Mouse (Mus musculus) liver, postnatal 0 days (tissue): ENCODE measurements around the gene Dyx1c1. TPM values are rescaled to one million over a fixed set of nuclear protein-coding genes. Genes with fewer than 3 reads are reported as not detected.

Experiments used
- ATAC-seq: fragments of 200-750 bp; cut with Nextera tagmentation; 2 replicates; pipeline ENCODE4 v1.8.0; 2017; ENCODE audit warnings: mild to moderate bottlenecking, moderate library complexity
- DNase-seq: peaks from one replicate; pipeline ENCODE4 v3.0.0-alpha.2; 2016
- H3K27ac ChIP-seq: fragments of 300-500 bp; sonication (generic); 2 replicates; pipeline ENCODE4 v1.5.1; 2014; ENCODE audit warnings: antibody characterized with exemption, moderate library complexity, mild to moderate bottlenecking, low read depth
- H3K27me3 ChIP-seq: fragments of 300-500 bp; sonication (generic); 2 replicates; pipeline ENCODE4 v1.6.1; 2014; ENCODE audit warnings: low read length, control low read depth, mixed read lengths; ENCODE audit not compliant: insufficient read depth
- H3K36me3 ChIP-seq: fragments of 300-500 bp; sonication (generic); replicated peaks from 2 replicates; pipeline ENCODE4 v1.6.1; 2014; ENCODE audit warnings: mild to moderate bottlenecking, control low read depth, low read length, moderate library complexity, mixed read lengths; ENCODE audit not compliant: insufficient read depth
- H3K4me1 ChIP-seq: fragments of 300-500 bp; sonication (generic); 2 replicates; pipeline ENCODE4 v1.6.1; 2014; ENCODE audit warnings: antibody characterized with exemption, mild to moderate bottlenecking, control low read depth; ENCODE audit not compliant: insufficient read depth
- H3K4me2 ChIP-seq: fragments of 300-500 bp; sonication (generic); 2 replicates; pipeline ENCODE4 v1.6.1; 2014; ENCODE audit warnings: low read depth, mild to moderate bottlenecking, low read length, moderate library complexity, mixed read lengths
- H3K4me3 ChIP-seq: fragments of 300-500 bp; sonication (generic); 2 replicates; pipeline ENCODE4 v1.5.1; 2014; ENCODE audit warnings: low read depth, low read length
- H3K9ac ChIP-seq: fragments of 300-500 bp; sonication (generic); replicated peaks from 2 replicates; pipeline ENCODE4 v1.6.1; 2014; ENCODE audit warnings: mild to moderate bottlenecking, moderate library complexity
- H3K9me3 ChIP-seq: fragments of 300-500 bp; sonication (generic); 2 replicates; pipeline ENCODE4 v1.6.1; 2016; ENCODE audit warnings: mild to moderate bottlenecking, control low read depth, low read length, mixed read lengths
- CTCF ChIP-seq: sonication (generic); IDR thresholded peaks from 2 replicates; pipeline ENCODE4 v1.5.1; 2016; ENCODE audit warnings: antibody characterized with exemption, low read depth
- EP300 ChIP-seq: IDR thresholded peaks from 2 replicates; pipeline ENCODE4 v1.6.1; 2016; ENCODE audit warnings: antibody characterized with exemption, low read depth, mild to moderate bottlenecking
- WGBS: fragments of 180-500 bp; shearing (Covaris S2); extraction: QIAGEN DNeasy Blood & Tissue Kit; methylation state at CpG from one replicate; pipeline ENCODE4 v1.1.7; 2014; ENCODE audit not compliant: insufficient replicate concordance; 5-methylcytosine and 5-hydroxymethylcytosine counted together
- polyA plus RNA-seq: library from polyadenylated mRNA; unstranded; fragments of >200 nt; fragmentation: Nextera tagmentation; extraction: Ambion mirVana; gene quantifications from 2 replicates; pipeline ENCODE4 v1.2.1, GENCODE M21; 2015

The Dyx1c1 gene
- polyA plus RNA-seq: 0.19 and 0.26 TPM in 2 replicates

GRCm38 (mm10) chr9:72958521-72959450 lies at the start of gene Dyx1c1, which contains the start of gene Gm44503:
TSS of gene Dyx1c1 (plus strand) at chr9:72958785.
TSS of gene Gm44503 (plus strand) at chr9:72958852.
- DNase-seq (peak; percentile 81), ATAC-seq (peak; percentile 88)
- Histone ChIP-seq H3K9me3 (no peaks in the 10 kb centered on the region), H3K27me3 (no peaks in the 10 kb centered on the region), H3K27ac (peak within 1 kb of the TSS; percentile 25; the same call in 1 of the 2 replicates), H3K4me1 (peaks cover 8% of the 10 kb centered on the region; the same call in 1 of the 2 replicates), H3K36me3 (no peaks in the 10 kb centered on the region), H3K9ac (peak within 1 kb of the TSS; percentile 55), H3K4me3 (peak within 1 kb of the TSS; percentile 59), H3K4me2 (peak within 1 kb of the TSS; percentile 78)
- 3% methylated on average over 43 of the region's 43 CpGs for WGBS
- TF ChIP-seq EP300 (no peak), CTCF (peak; percentile 26)

- Histone ChIP-seq H3K27ac (no peak overlapping the region), H3K36me3 (no peaks in the 10 kb centered on the region), H3K9me3 (no peaks in the 10 kb centered on the region), H3K9ac (no peak overlapping the region), H3K4me1 (no peaks in the 10 kb centered on the region; the same call in 1 of the 2 replicates), H3K4me2 (no peak overlapping the region), H3K4me3 (no peak overlapping the region), H3K27me3 (no peaks in the 10 kb centered on the region)
- DNase-seq (no peak), ATAC-seq (no peak)
- 78% methylated on average over 2 of the region's 2 CpGs for WGBS
- no peak for TF ChIP-seq CTCF
- TF ChIP-seq EP300: no peak
Observed at GRCm38 (mm10) chr9:72911381-72911780, 47.2 kb upstream of the Dyx1c1 start.

- DNase-seq (no peak), ATAC-seq (peak; percentile 43; the same call in 1 of the 2 replicates)
- Histone ChIP-seq H3K9ac (no peak overlapping the region), H3K4me2 (peak overlapping the region; percentile 26), H3K27me3 (no peaks in the 10 kb centered on the region), H3K36me3 (no peaks in the 10 kb centered on the region), H3K9me3 (no peaks in the 10 kb centered on the region), H3K4me3 (no peak overlapping the region), H3K27ac (no peak overlapping the region), H3K4me1 (no peaks in the 10 kb centered on the region; the same call in 1 of the 2 replicates)
- no peak for TF ChIP-seq CTCF
- TF ChIP-seq EP300: no peak
- WGBS: 26% methylated on average over 6 of the region's 6 CpGs
Observed at GRCm38 (mm10) chr9:72913551-72913950, 45.0 kb upstream of the Dyx1c1 start.

- Histone ChIP-seq H3K4me3 (no peak overlapping the region), H3K9me3 (no peaks in the 10 kb centered on the region), H3K27ac (no peak overlapping the region), H3K9ac (no peak overlapping the region), H3K4me2 (no peak overlapping the region), H3K27me3 (no peaks in the 10 kb centered on the region), H3K36me3 (no peaks in the 10 kb centered on the region), H3K4me1 (no peaks in the 10 kb centered on the region; the same call in 1 of the 2 replicates)
- 29% methylated on average over 7 of the region's 7 CpGs for WGBS
- ATAC-seq (no peak), DNase-seq (no peak)
- TF ChIP-seq EP300 (no peak), CTCF (no peak)
Observed at GRCm38 (mm10) chr9:72915728-72916127, 42.9 kb upstream of the Dyx1c1 start.

GRCm38 (mm10) chr9:72923068-72923467 lies 35.5 kb upstream of the Dyx1c1 start:
- TF ChIP-seq EP300: no peak
- no peak for TF ChIP-seq CTCF
- ATAC-seq: no peak
- Histone ChIP-seq H3K36me3 (no peaks in the 10 kb centered on the region), H3K9me3 (no peaks in the 10 kb centered on the region), H3K27ac (no peak overlapping the region), H3K4me2 (no peak overlapping the region), H3K27me3 (peaks cover 42% of the 10 kb centered on the region), H3K4me1 (no peaks in the 10 kb centered on the region), H3K9ac (no peak overlapping the region), H3K4me3 (no peak overlapping the region)
- WGBS: 65% methylated on average over 3 of the region's 3 CpGs
- DNase-seq: no peak
